Mouse (Mus musculus): ENCODE results near the gene Ntn1. TPM values are rescaled to one million over a fixed set of nuclear protein-coding genes. Genes with fewer than 3 reads are reported as not detected.
A peak's percentile ranks its signal among the peaks of the same experiment; 100 is the strongest.

Ntn1 gene
- polyA plus RNA-seq (2015; fragmentation: Nextera tagmentation; extraction: Ambion mirVana): 0.15 and 0.25 TPM in 2 replicates

GRCm38 (mm10) chr11:68400727-68401219 lies at the start of gene Ntn1:
TSS of gene Ntn1 (minus strand) at chr11:68400823.
- 3% methylated on average over 11 of the region's 11 CpGs for WGBS (ENCODE audit: insufficient replicate concordance)
- no peak within 1 kb of the TSS for H3K27ac ChIP-seq (replicated peaks)
- H3K9me3 ChIP-seq (replicated peaks): no peaks in the 10 kb centered on the region
- ATAC-seq (ENCODE audit: insufficient read depth): no peak
- H3K4me1 ChIP-seq (replicated peaks): 0 out of 2 replicates have a peak, but pooled peaks cover 2% of the 10 kb centered on the region
- H3K27me3 ChIP-seq: peaks cover 86% of the 10 kb centered on the region
- no peak within 1 kb of the TSS for H3K9ac ChIP-seq
- peak within 1 kb of the TSS; percentile 18; the same call in 1 of the 2 replicates for H3K4me3 ChIP-seq (replicated peaks)
- H3K4me2 ChIP-seq: peak within 1 kb of the TSS; percentile 54
- H3K36me3 ChIP-seq (replicated peaks): no peaks in the 10 kb centered on the region

- Histone ChIP-seq H3K9me3 (replicated peaks) (no peaks in the 10 kb centered on the region), H3K9ac (no peak overlapping the region), H3K4me2 (no peak overlapping the region), H3K27me3 (no peaks in the 10 kb centered on the region), H3K36me3 (replicated peaks) (no peaks in the 10 kb centered on the region), H3K27ac (replicated peaks) (no peak overlapping the region), H3K4me1 (replicated peaks) (no peaks in the 10 kb centered on the region), H3K4me3 (replicated peaks) (no peak overlapping the region)
- no peak for ATAC-seq (ENCODE audit: insufficient read depth)
- 59% methylated on average over 7 of the region's 7 CpGs for WGBS (ENCODE audit: insufficient replicate concordance)
Observed at GRCm38 (mm10) chr11:68448356-68448755, 47.7 kb upstream of the Ntn1 start.

GRCm38 (mm10) chr11:68447242-68447641 lies 46.6 kb upstream of the Ntn1 start:
- Histone ChIP-seq H3K4me2 (no peak overlapping the region), H3K9me3 (replicated peaks) (no peaks in the 10 kb centered on the region), H3K4me3 (replicated peaks) (no peak overlapping the region), H3K27ac (replicated peaks) (no peak overlapping the region), H3K9ac (no peak overlapping the region), H3K36me3 (replicated peaks) (no peaks in the 10 kb centered on the region), H3K4me1 (replicated peaks) (no peaks in the 10 kb centered on the region; the same call in 1 of the 2 replicates), H3K27me3 (no peaks in the 10 kb centered on the region)
- WGBS (ENCODE audit: insufficient replicate concordance): 41% methylated on average over 2 of the region's 2 CpGs
- ATAC-seq (ENCODE audit: insufficient read depth): no peak

GRCm38 (mm10) chr11:68446547-68446946 lies 45.9 kb upstream of the Ntn1 start:
- Histone ChIP-seq H3K4me1 (replicated peaks) (no peaks in the 10 kb centered on the region; the same call in 1 of the 2 replicates), H3K9me3 (replicated peaks) (no peaks in the 10 kb centered on the region), H3K4me2 (no peak overlapping the region), H3K27me3 (no peaks in the 10 kb centered on the region), H3K4me3 (replicated peaks) (no peak overlapping the region), H3K9ac (no peak overlapping the region), H3K36me3 (replicated peaks) (no peaks in the 10 kb centered on the region), H3K27ac (replicated peaks) (no peak overlapping the region)
- 64% methylated on average over 4 of the region's 4 CpGs for WGBS (ENCODE audit: insufficient replicate concordance)
- ATAC-seq (ENCODE audit: insufficient read depth): no peak

GRCm38 (mm10) chr11:68445901-68446300 lies 45.3 kb upstream of the Ntn1 start:
- Histone ChIP-seq H3K27ac (replicated peaks) (no peak overlapping the region), H3K4me3 (replicated peaks) (no peak overlapping the region), H3K4me2 (no peak overlapping the region), H3K4me1 (replicated peaks) (no peaks in the 10 kb centered on the region; the same call in 1 of the 2 replicates), H3K27me3 (no peaks in the 10 kb centered on the region), H3K9ac (no peak overlapping the region), H3K9me3 (replicated peaks) (no peaks in the 10 kb centered on the region), H3K36me3 (replicated peaks) (no peaks in the 10 kb centered on the region)
- 59% methylated on average over 4 of the region's 4 CpGs for WGBS (ENCODE audit: insufficient replicate concordance)
- no peak for ATAC-seq (ENCODE audit: insufficient read depth)

GRCm38 (mm10) chr11:68442983-68443638 lies 42.5 kb upstream of the Ntn1 start:
- no peak overlapping the region for H3K27ac ChIP-seq (replicated peaks)
- peaks cover 4% of the 10 kb centered on the region; the same call in 1 of the 2 replicates for H3K4me1 ChIP-seq (replicated peaks)
- no peak for ATAC-seq (ENCODE audit: insufficient read depth)
- no peaks in the 10 kb centered on the region for H3K36me3 ChIP-seq (replicated peaks)
- no peak overlapping the region for H3K9ac ChIP-seq
- no peaks in the 10 kb centered on the region for H3K9me3 ChIP-seq (replicated peaks)
- no peak overlapping the region for H3K4me3 ChIP-seq (replicated peaks)
- no peaks in the 10 kb centered on the region for H3K27me3 ChIP-seq
- 51% methylated on average over 12 of the region's 12 CpGs for WGBS (ENCODE audit: insufficient replicate concordance)
- no peak overlapping the region for H3K4me2 ChIP-seq

GRCm38 (mm10) chr11:68442346-68442745 lies 41.7 kb upstream of the Ntn1 start:
- Histone ChIP-seq H3K27ac (replicated peaks) (no peak overlapping the region), H3K36me3 (replicated peaks) (no peaks in the 10 kb centered on the region), H3K4me2 (no peak overlapping the region), H3K4me3 (replicated peaks) (no peak overlapping the region), H3K9me3 (replicated peaks) (no peaks in the 10 kb centered on the region), H3K9ac (no peak overlapping the region), H3K27me3 (no peaks in the 10 kb centered on the region), H3K4me1 (replicated peaks) (peaks cover 4% of the 10 kb centered on the region; the same call in 1 of the 2 replicates)
- ATAC-seq (ENCODE audit: insufficient read depth): no peak
- WGBS (ENCODE audit: insufficient replicate concordance): 61% methylated on average over 8 of the region's 8 CpGs

GRCm38 (mm10) chr11:68440965-68441364 lies 40.3 kb upstream of the Ntn1 start:
- Histone ChIP-seq H3K27ac (replicated peaks) (no peak overlapping the region), H3K4me2 (no peak overlapping the region), H3K27me3 (no peaks in the 10 kb centered on the region), H3K9me3 (replicated peaks) (no peaks in the 10 kb centered on the region), H3K4me3 (replicated peaks) (no peak overlapping the region), H3K36me3 (replicated peaks) (no peaks in the 10 kb centered on the region), H3K4me1 (replicated peaks) (peaks cover 4% of the 10 kb centered on the region; the same call in 1 of the 2 replicates), H3K9ac (no peak overlapping the region)
- 35% methylated on average over 5 of the region's 5 CpGs for WGBS (ENCODE audit: insufficient replicate concordance)
- no peak for ATAC-seq (ENCODE audit: insufficient read depth)

GRCm38 (mm10) chr11:68440100-68440499 lies 39.5 kb upstream of the Ntn1 start:
- H3K9me3 ChIP-seq (replicated peaks): no peaks in the 10 kb centered on the region
- H3K4me3 ChIP-seq (replicated peaks): no peak overlapping the region
- ATAC-seq (ENCODE audit: insufficient read depth): no peak
- no peaks in the 10 kb centered on the region; the same call in 1 of the 2 replicates for H3K27me3 ChIP-seq
- H3K36me3 ChIP-seq (replicated peaks): no peaks in the 10 kb centered on the region
- H3K27ac ChIP-seq (replicated peaks): no peak overlapping the region
- no peak overlapping the region for H3K4me2 ChIP-seq
- H3K9ac ChIP-seq: no peak overlapping the region
- WGBS (ENCODE audit: insufficient replicate concordance): 59% methylated on average over 9 of the region's 9 CpGs
- peaks cover 4% of the 10 kb centered on the region; the same call in 1 of the 2 replicates for H3K4me1 ChIP-seq (replicated peaks)

- H3K36me3 ChIP-seq (replicated peaks): no peaks in the 10 kb centered on the region
- H3K27ac ChIP-seq (replicated peaks): no peak overlapping the region
- H3K4me3 ChIP-seq (replicated peaks): no peak overlapping the region
- WGBS (ENCODE audit: insufficient replicate concordance): 48% methylated on average over 5 of the region's 5 CpGs
- no peaks in the 10 kb centered on the region for H3K9me3 ChIP-seq (replicated peaks)
- H3K27me3 ChIP-seq: peaks cover 19% of the 10 kb centered on the region
- ATAC-seq (ENCODE audit: insufficient read depth): no peak
- H3K9ac ChIP-seq: no peak overlapping the region
- peaks cover 7% of the 10 kb centered on the region; the same call in 1 of the 2 replicates for H3K4me1 ChIP-seq (replicated peaks)
- H3K4me2 ChIP-seq: no peak overlapping the region
Observed at GRCm38 (mm10) chr11:68436376-68436775, 35.8 kb upstream of the Ntn1 start.

- Histone ChIP-seq H3K27ac (replicated peaks) (no peak overlapping the region), H3K36me3 (replicated peaks) (no peaks in the 10 kb centered on the region), H3K4me3 (replicated peaks) (no peak overlapping the region), H3K9ac (no peak overlapping the region), H3K4me2 (no peak overlapping the region), H3K27me3 (peaks cover 23% of the 10 kb centered on the region), H3K4me1 (replicated peaks) (peaks cover 5% of the 10 kb centered on the region; the same call in 1 of the 2 replicates), H3K9me3 (replicated peaks) (no peaks in the 10 kb centered on the region)
- ATAC-seq (ENCODE audit: insufficient read depth): no peak
- 64% methylated on average over 4 of the region's 4 CpGs for WGBS (ENCODE audit: insufficient replicate concordance)
Observed at GRCm38 (mm10) chr11:68435601-68436000, 35.0 kb upstream of the Ntn1 start.
